Mouse (Mus musculus): ENCODE data around the gene Vmn1r82. TPM values are rescaled to one million over a fixed set of nuclear protein-coding genes. Genes with fewer than 3 reads are reported as not detected.

The Vmn1r82 gene
- not detected in 2 replicates for polyA plus RNA-seq (2015; fragmentation: Nextera tagmentation; extraction: Ambion mirVana)

GRCm38 (mm10) chr7:12300130-12300529, at the start of gene Vmn1r82:
TSS of gene Vmn1r82 (plus strand) at chr7:12300430.
- 58% methylated on average over 2 of the region's 2 CpGs for WGBS
- no peak for ATAC-seq (replicated peaks; ENCODE audit: low FRiP score)
- H3K9ac ChIP-seq, result no peak within 1 kb of the TSS
- no peaks in the 10 kb centered on the region for H3K4me1 ChIP-seq
- H3K27me3 ChIP-seq, result no peaks in the 10 kb centered on the region
- H3K9me3 ChIP-seq (replicated peaks), result peaks cover 3% of the 10 kb centered on the region; the same call in 1 of the 2 replicates
- H3K4me3 ChIP-seq (replicated peaks), result no peak within 1 kb of the TSS
- no peak within 1 kb of the TSS for H3K4me2 ChIP-seq
- no peaks in the 10 kb centered on the region for H3K36me3 ChIP-seq
- no peak within 1 kb of the TSS for H3K27ac ChIP-seq

GRCm38 (mm10) chr7:12268169-12268568, 32.1 kb upstream of the Vmn1r82 start, which contains the start of gene Vmn1r81:
TSS of gene Vmn1r81 (minus strand) at chr7:12268269.
- peaks cover 3% of the 10 kb centered on the region; the same call in 1 of the 2 replicates for H3K9me3 ChIP-seq (replicated peaks)
- 83% methylated on average over 1 of the region's 1 CpGs for WGBS
- H3K9ac ChIP-seq, result no peak within 1 kb of the TSS
- no peak for ATAC-seq (replicated peaks; ENCODE audit: low FRiP score)
- H3K27me3 ChIP-seq, result no peaks in the 10 kb centered on the region
- H3K36me3 ChIP-seq, result no peaks in the 10 kb centered on the region
- H3K4me1 ChIP-seq, result no peaks in the 10 kb centered on the region
- H3K4me2 ChIP-seq, result no peak within 1 kb of the TSS
- H3K4me3 ChIP-seq (replicated peaks), result no peak within 1 kb of the TSS
- no peak within 1 kb of the TSS for H3K27ac ChIP-seq

- 76% methylated on average over 2 of the region's 2 CpGs for WGBS
- H3K9ac ChIP-seq, result no peak within 1 kb of the TSS
- no peak for ATAC-seq (replicated peaks; ENCODE audit: low FRiP score)
These were observed 29.2 kb downstream of the Vmn1r82 start, which contains the start of gene Vmn1r83 for GRCm38 (mm10) chr7:12329381-12329780. TSS of gene Vmn1r83 (minus strand) at chr7:12329481.

More at GRCm38 (mm10) chr7:12329381-12329780, 29.2 kb downstream of the Vmn1r82 start, which contains the start of gene Vmn1r83:
- H3K4me1 ChIP-seq, result no peaks in the 10 kb centered on the region
- no peak within 1 kb of the TSS for H3K4me2 ChIP-seq
- no peaks in the 10 kb centered on the region for H3K27me3 ChIP-seq
- H3K9me3 ChIP-seq (replicated peaks), result 0 out of 2 replicates have a peak, but pooled peaks cover 4% of the 10 kb centered on the region
- no peak within 1 kb of the TSS for H3K4me3 ChIP-seq (replicated peaks)
- no peaks in the 10 kb centered on the region for H3K36me3 ChIP-seq
- H3K27ac ChIP-seq, result no peak within 1 kb of the TSS

Other genes starting within 250 kb of the Vmn1r82 start
- gene Vmn1r78, start 150.2 kb upstream of the Vmn1r82 start, polyA plus RNA-seq (2015; fragmentation: Nextera tagmentation; extraction: Ambion mirVana), result not detected in 2 replicates
- gene Vmn1r79, start 129.2 kb upstream of the Vmn1r82 start, polyA plus RNA-seq (2015; fragmentation: Nextera tagmentation; extraction: Ambion mirVana), result not detected in 2 replicates
- gene Vmn1r80, start 111.1 kb upstream of the Vmn1r82 start, polyA plus RNA-seq (2015; fragmentation: Nextera tagmentation; extraction: Ambion mirVana), result not detected in 2 replicates
- gene Vmn1r81, start 32.2 kb upstream of the Vmn1r82 start, polyA plus RNA-seq (2015; fragmentation: Nextera tagmentation; extraction: Ambion mirVana), result not detected in 2 replicates
- not detected in 2 replicates for gene Vmn1r83, start 29.1 kb downstream of the Vmn1r82 start, polyA plus RNA-seq (2015; fragmentation: Nextera tagmentation; extraction: Ambion mirVana)
- not detected in 2 replicates for gene Vmn1r84, start 68.8 kb downstream of the Vmn1r82 start, polyA plus RNA-seq (2015; fragmentation: Nextera tagmentation; extraction: Ambion mirVana)
- gene Zfp551, start 122.3 kb downstream of the Vmn1r82 start, polyA plus RNA-seq (2015; fragmentation: Nextera tagmentation; extraction: Ambion mirVana), result 3.0 and 3.8 TPM in 2 replicates
- gene Zfp606, start 177.9 kb downstream of the Vmn1r82 start, polyA plus RNA-seq (2015; fragmentation: Nextera tagmentation; extraction: Ambion mirVana), result 25.8 and 26.1 TPM in 2 replicates
- not detected in 2 replicates for gene 2900092C05Rik, start 212.1 kb downstream of the Vmn1r82 start, polyA plus RNA-seq (2015; fragmentation: Nextera tagmentation; extraction: Ambion mirVana)